Mouse (Mus musculus) C2C12 (cell line): ENCODE results near the gene Sacm1l.

Experiments used
- CEBPB ChIP-seq: IDR thresholded peaks from one replicate; pipeline ENCODE4 v1.6.1; 2011; ENCODE audit warnings: low read depth, mild to moderate bottlenecking, control low read depth, moderate library complexity
- CTCF ChIP-seq: IDR thresholded peaks from one replicate; pipeline ENCODE4 v1.5.1; 2011; ENCODE audit not compliant: control insufficient read depth, insufficient read depth, insufficient read length

DNA sequence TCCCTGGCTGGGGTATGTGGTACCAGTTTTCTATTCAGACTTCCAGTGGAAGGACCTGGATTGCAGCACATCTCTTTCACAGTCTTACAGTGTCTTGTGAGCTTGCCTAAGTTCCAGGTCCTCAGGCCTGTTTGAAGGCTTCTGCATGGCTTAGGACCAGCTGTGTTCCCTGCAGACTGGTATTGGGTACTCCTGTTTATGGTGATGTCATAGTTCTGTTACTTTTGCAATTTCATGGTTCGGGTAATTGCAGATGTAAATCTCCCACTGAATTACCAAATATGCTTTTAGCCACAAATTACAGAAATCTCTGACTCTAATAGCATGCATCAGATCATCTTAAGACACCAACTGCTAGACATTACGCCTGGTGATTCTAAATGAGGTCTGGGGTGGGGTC, 14.5 kb upstream of the Sacm1l start:
- TF ChIP-seq CTCF (no peak), CEBPB (no peak)
